Mouse (Mus musculus) CD4-positive, CD25-positive, alpha-beta regulatory T cell (primary cell): Measurements from ENCODE around the gene Kndc1. TPM values are rescaled to one million over a fixed set of nuclear protein-coding genes. Genes with fewer than 3 reads are reported as not detected.

Source experiments
- polyA plus RNA-seq: library from polyadenylated mRNA; unstranded; fragments of 100-300 nt; shearing (Covaris generic); gene quantifications from one replicate; pipeline ENCODE4 v1.2.1, GENCODE M21; 2017

The Kndc1 gene
- 0.74 TPM for polyA plus RNA-seq

DNA sequence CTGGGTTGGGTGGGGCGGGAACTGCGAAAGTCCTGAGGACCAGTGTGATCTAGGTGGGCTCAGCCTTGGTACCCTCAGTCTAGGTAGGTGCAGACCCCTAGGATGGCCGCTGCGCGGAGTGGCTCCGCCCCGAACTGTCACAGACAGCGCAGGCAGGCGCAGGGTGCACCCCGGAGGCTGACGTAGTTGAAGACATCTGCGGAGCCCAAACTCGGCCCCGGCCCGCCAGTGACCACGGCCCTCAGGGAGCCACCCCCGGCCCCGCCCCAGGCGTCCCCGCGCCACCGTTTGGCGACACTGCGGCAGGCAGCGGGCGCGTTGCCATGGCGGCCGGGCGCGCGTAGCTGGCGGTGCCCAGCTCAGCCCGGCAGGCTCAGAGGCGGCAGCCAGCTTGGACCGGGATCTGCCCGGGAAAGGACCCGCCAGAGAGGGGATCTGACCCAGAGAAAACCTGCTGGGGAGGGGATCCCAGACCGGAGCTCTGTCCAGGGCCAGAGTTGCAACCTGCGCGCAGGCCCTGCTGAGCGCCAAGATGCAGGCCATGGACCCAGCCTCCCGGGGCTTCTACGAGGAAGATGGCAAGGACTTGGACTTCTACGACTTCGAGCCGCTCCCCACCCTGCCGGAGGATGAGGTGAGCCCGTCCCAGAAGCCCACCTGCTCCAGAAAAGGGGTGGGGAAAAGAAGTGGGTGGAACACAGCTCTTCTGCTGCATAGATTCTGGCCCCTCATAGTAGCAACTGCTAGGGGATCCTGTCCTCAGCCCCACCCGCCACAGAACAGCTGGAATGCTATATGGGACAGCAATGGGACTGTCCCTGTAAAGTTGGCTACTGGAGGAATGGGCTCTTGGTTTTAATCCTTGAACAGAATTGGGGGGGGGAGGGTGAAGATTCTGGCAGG lies at the start of gene Kndc1:
Gene Kndc1, plus strand, starts transcription at position 42 of the 903 bp plus-strand sequence.

GRCm38 (mm10) chr7:139943674-139944281 lies 49.3 kb downstream of the Kndc1 start, which contains the start of gene Utf1:
Gene Utf1, plus strand, starts transcription at chr7:139943789.

GRCm38 (mm10) chr7:139978278-139978892 lies 83.9 kb downstream of the Kndc1 start, which contains the start of gene 6430531B16Rik:
Gene 6430531B16Rik, minus strand, starts transcription at chr7:139978755.

Other genes starting within 250 kb of the Kndc1 start
- gene Cfap46, start 210.9 kb upstream of the Kndc1 start, polyA plus RNA-seq = not detected
- not detected for gene Adgra1, start 60.5 kb upstream of the Kndc1 start, polyA plus RNA-seq
- 4.3 TPM for gene Utf1, start 49.1 kb downstream of the Kndc1 start, polyA plus RNA-seq
- gene 6430531B16Rik, start 84.1 kb downstream of the Kndc1 start, polyA plus RNA-seq = not detected
- 5.5 TPM for gene Adam8, start 97.9 kb downstream of the Kndc1 start, polyA plus RNA-seq
- 58.4 TPM for gene Zfp511, start 141.7 kb downstream of the Kndc1 start, polyA plus RNA-seq
- 41.2 TPM for gene Tubgcp2, start 142.0 kb downstream of the Kndc1 start, polyA plus RNA-seq
- gene Msx3, start 154.4 kb downstream of the Kndc1 start, polyA plus RNA-seq = not detected
- gene Caly, start 187.9 kb downstream of the Kndc1 start, polyA plus RNA-seq = not detected
- not detected for gene Prap1, start 198.7 kb downstream of the Kndc1 start, polyA plus RNA-seq
- gene Fuom, start 207.7 kb downstream of the Kndc1 start, polyA plus RNA-seq = 9.9 TPM
- 7.2 TPM for gene Paox, start 221.1 kb downstream of the Kndc1 start, polyA plus RNA-seq
- 63.4 TPM for gene Echs1, start 221.8 kb downstream of the Kndc1 start, polyA plus RNA-seq
- 37.2 TPM for gene Mtg1, start 242.9 kb downstream of the Kndc1 start, polyA plus RNA-seq